Mouse (Mus musculus) liver, embryonic 11.5 days (tissue): Measurements from ENCODE around the gene Sorbs2. TPM values are rescaled to one million over a fixed set of nuclear protein-coding genes. Genes with fewer than 3 reads are reported as not detected.

Experiments used
- ATAC-seq: fragments of 200-750 bp; cut with Nextera tagmentation; replicated peaks from 2 replicates; pipeline ENCODE4 v1.8.0; 2017; ENCODE audit warnings: moderate number of reproducible peaks, mild to moderate bottlenecking, moderate TSS enrichment, moderate library complexity; ENCODE audit not compliant: low FRiP score
- DNase-seq: peaks from one replicate; pipeline ENCODE4 v3.0.0-alpha.2; 2017; ENCODE audit warnings: low spot score
- H3K27ac ChIP-seq: fragments of 300-500 bp; sonication (generic); 2 replicates; pipeline ENCODE4 v1.5.1; 2014; ENCODE audit warnings: mild to moderate bottlenecking, low read depth, low read length, control low read depth
- H3K27me3 ChIP-seq: fragments of 300-500 bp; sonication (generic); replicated peaks from 2 replicates; pipeline ENCODE4 v1.6.1; 2014; ENCODE audit warnings: low read length, mixed read lengths; ENCODE audit not compliant: control insufficient read depth, insufficient read depth
- H3K36me3 ChIP-seq: fragments of 300-500 bp; sonication (generic); 2 replicates; pipeline ENCODE4 v1.6.1; 2014; ENCODE audit warnings: mild to moderate bottlenecking, low read length, moderate library complexity, mixed read lengths; ENCODE audit not compliant: control insufficient read depth, insufficient read depth
- H3K4me1 ChIP-seq: fragments of 300-500 bp; sonication (generic); replicated peaks from 2 replicates; pipeline ENCODE4 v1.6.1; 2014; ENCODE audit warnings: low read length, mixed read lengths; ENCODE audit not compliant: control insufficient read depth, insufficient read depth
- H3K4me2 ChIP-seq: fragments of 300-500 bp; sonication (generic); 2 replicates; pipeline ENCODE4 v1.6.1; 2014; ENCODE audit warnings: mild to moderate bottlenecking, control low read depth, moderate library complexity
- H3K4me3 ChIP-seq: fragments of 300-500 bp; sonication (generic); 2 replicates; pipeline ENCODE4 v1.5.1; 2014; ENCODE audit warnings: low read depth, low read length, control low read depth
- H3K9ac ChIP-seq: fragments of 300-500 bp; sonication (generic); 2 replicates; pipeline ENCODE4 v1.6.1; 2014; ENCODE audit warnings: low read depth, low read length, control low read depth
- H3K9me3 ChIP-seq: fragments of 300-500 bp; sonication (generic); 2 replicates; pipeline ENCODE4 v1.6.1; 2016; ENCODE audit warnings: low read length, inconsistent platforms, mixed read lengths; ENCODE audit not compliant: control insufficient read depth
- WGBS: fragments of 180-500 bp; shearing (Covaris S2); extraction: QIAGEN DNeasy Blood & Tissue Kit; methylation state at CpG from one replicate; pipeline ENCODE4 v1.1.7; 2014; 5-methylcytosine and 5-hydroxymethylcytosine counted together
- polyA plus RNA-seq: library from polyadenylated mRNA; unstranded; fragments of >200 nt; fragmentation: Nextera tagmentation; extraction: Ambion mirVana; gene quantifications from 2 replicates; pipeline ENCODE4 v1.2.1, GENCODE M21; 2014

Sorbs2 gene
- polyA plus RNA-seq, 1 experiment from 2014 or later = 5.7 TPM

DNA sequence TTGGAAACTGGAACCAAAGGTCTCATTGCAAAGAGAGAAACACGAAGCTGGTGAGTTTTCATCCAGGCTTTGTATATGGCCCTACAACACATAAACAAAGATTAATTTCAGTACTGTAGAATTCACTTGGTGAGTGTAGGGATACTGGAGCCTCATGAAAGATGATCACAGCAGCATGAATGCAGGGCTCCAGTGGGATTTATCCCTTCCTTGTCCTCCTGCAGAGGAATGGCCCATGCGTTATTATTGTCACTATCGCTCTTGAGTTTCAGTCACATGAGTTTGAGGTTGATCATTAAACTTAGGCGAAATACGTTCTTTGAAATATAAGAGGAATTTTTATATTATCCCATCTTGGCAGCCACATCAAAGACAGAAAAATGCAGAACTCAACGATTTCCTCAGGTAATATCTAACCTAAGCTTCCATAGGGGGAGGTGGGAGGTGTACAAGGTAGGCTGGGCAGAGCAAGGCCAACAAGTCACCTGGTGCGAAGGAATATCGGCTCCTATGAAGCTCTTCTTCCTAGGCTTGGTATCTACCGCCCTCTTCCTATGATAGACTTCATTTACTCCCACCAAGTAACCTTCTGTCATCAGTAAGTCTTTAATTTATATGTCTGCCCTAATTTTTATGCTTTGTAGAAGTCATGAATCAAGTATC, 76.9 kb downstream of the Sorbs2 start:
- Histone ChIP-seq H3K27ac (no peak overlapping the region), H3K9ac (no peak overlapping the region), H3K4me2 (no peak overlapping the region), H3K9me3 (no peaks in the 10 kb centered on the region), H3K27me3 (no peaks in the 10 kb centered on the region), H3K4me3 (no peak overlapping the region), H3K36me3 (no peaks in the 10 kb centered on the region), H3K4me1 (no peaks in the 10 kb centered on the region)
- no peak for ATAC-seq
- no peak for DNase-seq
- 83% methylated on average over 9 of the region's 9 CpGs for WGBS

DNA sequence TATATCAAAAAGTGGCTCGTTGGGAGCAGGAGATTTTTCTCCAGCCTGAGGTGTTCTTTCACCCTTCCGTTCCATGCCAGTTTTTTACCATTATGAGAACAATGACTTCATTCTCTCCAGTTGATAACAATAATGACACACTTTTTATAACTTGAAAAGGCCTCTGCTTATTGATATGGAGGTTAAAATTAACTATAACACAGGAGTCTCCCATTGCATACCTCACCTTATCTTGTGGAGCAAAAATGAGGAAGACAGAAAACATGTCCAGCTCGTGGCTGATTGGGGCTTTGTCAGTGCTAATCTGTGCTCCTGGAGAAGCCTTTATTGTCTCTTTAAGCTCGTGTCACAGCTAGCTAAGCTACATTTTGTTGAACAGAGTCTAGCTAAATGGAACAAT, 77.6 kb downstream of the Sorbs2 start:
- H3K27me3 ChIP-seq = no peaks in the 10 kb centered on the region
- DNase-seq = no peak
- no peak overlapping the region for H3K27ac ChIP-seq
- WGBS = 46% methylated on average over 4 of the region's 4 CpGs
- H3K4me1 ChIP-seq = no peaks in the 10 kb centered on the region
- no peaks in the 10 kb centered on the region for H3K9me3 ChIP-seq
- H3K9ac ChIP-seq = no peak overlapping the region
- no peak overlapping the region for H3K4me2 ChIP-seq
- no peak for ATAC-seq
- H3K4me3 ChIP-seq = no peak overlapping the region
- no peaks in the 10 kb centered on the region for H3K36me3 ChIP-seq

DNA sequence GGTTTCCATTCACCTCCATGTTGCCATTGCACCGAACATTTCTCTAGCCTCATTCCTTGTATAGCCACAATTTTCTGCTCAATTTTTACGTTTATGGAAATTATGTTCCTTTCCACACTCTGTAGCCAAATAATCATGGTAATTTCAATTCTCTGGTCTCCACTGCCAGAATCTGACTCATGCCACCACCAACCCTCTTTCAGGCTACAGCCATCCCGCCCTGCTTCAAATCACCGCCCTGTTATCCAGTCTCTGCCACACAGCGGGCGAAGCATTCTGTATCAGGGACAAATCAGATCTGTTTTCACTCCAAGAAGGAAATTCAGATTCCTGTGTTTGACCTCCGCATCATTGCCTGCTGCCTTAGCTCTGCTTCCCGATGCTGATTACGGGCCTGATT, 79.4 kb downstream of the Sorbs2 start:
- H3K4me2 ChIP-seq = no peak overlapping the region

DNA sequence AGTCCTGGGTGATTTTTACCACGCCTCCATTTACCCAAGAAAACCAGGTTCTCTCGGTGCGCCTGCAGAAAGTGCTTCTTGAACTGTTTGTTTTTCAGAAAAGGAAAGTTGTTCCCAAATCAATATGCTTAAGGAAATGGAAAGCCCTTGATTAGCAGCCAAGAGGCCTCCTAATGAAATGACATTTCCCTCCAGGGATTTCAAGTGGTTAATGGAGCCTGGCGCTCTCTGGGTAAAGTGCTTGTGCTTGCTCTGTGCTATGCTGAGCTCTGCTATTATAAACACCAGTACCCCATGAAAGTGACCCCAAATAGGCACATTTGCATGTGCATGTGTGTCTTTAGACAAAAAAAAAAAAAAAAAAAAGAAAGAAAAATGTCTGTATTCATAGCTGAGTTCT, 84.3 kb downstream of the Sorbs2 start:
- ATAC-seq (no peak), DNase-seq (no peak)
- H3K9ac ChIP-seq = no peak overlapping the region
- H3K36me3 ChIP-seq = no peaks in the 10 kb centered on the region
- H3K9me3 ChIP-seq = no peaks in the 10 kb centered on the region
- H3K27ac ChIP-seq = no peak overlapping the region
- no peaks in the 10 kb centered on the region for H3K27me3 ChIP-seq
- no peaks in the 10 kb centered on the region for H3K4me1 ChIP-seq
- H3K4me3 ChIP-seq = no peak overlapping the region
- WGBS = 82% methylated on average over 4 of the region's 4 CpGs
- no peak overlapping the region for H3K4me2 ChIP-seq

More for the DNA sequence above, 79.4 kb downstream of the Sorbs2 start:
- Histone ChIP-seq H3K27me3 (no peaks in the 10 kb centered on the region), H3K36me3 (no peaks in the 10 kb centered on the region), H3K4me3 (no peak overlapping the region), H3K9ac (no peak overlapping the region), H3K9me3 (no peaks in the 10 kb centered on the region), H3K4me1 (no peaks in the 10 kb centered on the region), H3K27ac (no peak overlapping the region)
- ATAC-seq (no peak), DNase-seq (no peak)
- WGBS = 89% methylated on average over 9 of the region's 9 CpGs

DNA sequence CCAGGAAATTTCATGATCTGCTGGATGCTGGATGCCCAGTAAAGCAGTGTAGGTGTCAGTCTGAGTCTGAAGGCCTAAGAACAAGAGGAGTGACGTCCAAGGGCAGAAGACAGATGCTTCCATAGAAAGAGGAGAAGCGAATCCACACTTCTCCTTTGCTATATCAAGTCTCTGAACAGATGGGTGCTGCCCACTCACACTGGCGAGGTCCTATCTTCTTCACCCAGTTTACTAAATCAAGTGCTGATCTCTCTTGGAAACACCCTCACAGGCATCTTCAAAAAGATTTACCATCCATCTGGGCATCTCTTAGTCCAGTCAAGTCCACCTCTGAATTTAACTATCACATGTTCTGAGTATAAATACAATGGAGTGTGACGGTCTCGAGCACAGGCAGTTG, 86.1 kb downstream of the Sorbs2 start:
- Histone ChIP-seq H3K9me3 (no peaks in the 10 kb centered on the region), H3K9ac (no peak overlapping the region), H3K4me1 (no peaks in the 10 kb centered on the region), H3K4me2 (no peak overlapping the region), H3K27me3 (no peaks in the 10 kb centered on the region), H3K27ac (no peak overlapping the region), H3K4me3 (no peak overlapping the region), H3K36me3 (no peaks in the 10 kb centered on the region)
- WGBS = 77% methylated on average over 5 of the region's 5 CpGs
- DNase-seq (no peak), ATAC-seq (no peak)

DNA sequence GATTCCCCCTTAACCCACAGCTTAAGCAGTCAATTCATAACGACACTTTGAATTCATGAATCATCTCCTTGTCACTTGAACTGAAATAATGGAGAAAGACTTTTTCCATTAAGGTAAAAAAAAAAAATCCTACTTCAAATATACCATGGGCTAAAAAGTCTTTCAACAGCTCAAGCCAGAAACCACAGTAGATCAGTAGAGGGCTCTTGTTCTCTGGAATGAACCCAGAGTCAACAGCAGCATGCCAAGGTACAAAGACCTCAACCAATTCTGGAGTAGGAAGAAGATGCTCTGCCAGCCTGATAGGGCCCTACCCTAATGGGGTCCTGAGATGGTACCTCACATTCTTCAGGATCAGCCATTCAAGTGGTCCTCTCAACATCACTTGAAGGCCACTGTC, 88.4 kb downstream of the Sorbs2 start:
- Histone ChIP-seq H3K27ac (no peak overlapping the region), H3K27me3 (no peaks in the 10 kb centered on the region), H3K4me2 (no peak overlapping the region), H3K9me3 (no peaks in the 10 kb centered on the region), H3K4me1 (no peaks in the 10 kb centered on the region), H3K4me3 (no peak overlapping the region), H3K9ac (no peak overlapping the region), H3K36me3 (no peaks in the 10 kb centered on the region)
- ATAC-seq (no peak), DNase-seq (no peak)
- WGBS = 69% methylated on average over 1 of the region's 1 CpGs

DNA sequence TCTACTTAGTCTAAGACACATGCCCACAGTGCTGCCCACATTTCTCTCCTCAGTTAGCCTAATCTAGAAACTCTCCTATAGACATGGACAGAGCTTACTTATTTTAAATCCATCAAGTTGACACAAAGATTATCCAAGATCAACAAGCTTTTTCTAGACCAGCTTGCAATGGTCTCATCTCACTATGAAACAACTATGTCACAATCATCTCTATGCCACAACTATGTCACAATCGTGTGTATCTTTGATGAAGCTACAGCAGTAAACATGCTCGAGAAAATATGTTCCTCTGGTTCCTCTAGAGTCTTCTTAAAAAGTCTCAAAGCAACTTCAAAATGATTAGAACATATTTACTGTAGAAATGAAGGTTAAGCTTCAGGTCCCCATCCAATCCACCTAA, 89.0 kb downstream of the Sorbs2 start:
- Histone ChIP-seq H3K4me3 (no peak overlapping the region), H3K36me3 (no peaks in the 10 kb centered on the region), H3K4me1 (no peaks in the 10 kb centered on the region), H3K4me2 (no peak overlapping the region), H3K9ac (no peak overlapping the region), H3K27ac (no peak overlapping the region), H3K9me3 (no peaks in the 10 kb centered on the region), H3K27me3 (no peaks in the 10 kb centered on the region)
- whole genome bisulfite sequencing = 80% methylated on average over 2 of the region's 2 CpGs
- no peak for ATAC-seq
- no peak for DNase-seq

DNA sequence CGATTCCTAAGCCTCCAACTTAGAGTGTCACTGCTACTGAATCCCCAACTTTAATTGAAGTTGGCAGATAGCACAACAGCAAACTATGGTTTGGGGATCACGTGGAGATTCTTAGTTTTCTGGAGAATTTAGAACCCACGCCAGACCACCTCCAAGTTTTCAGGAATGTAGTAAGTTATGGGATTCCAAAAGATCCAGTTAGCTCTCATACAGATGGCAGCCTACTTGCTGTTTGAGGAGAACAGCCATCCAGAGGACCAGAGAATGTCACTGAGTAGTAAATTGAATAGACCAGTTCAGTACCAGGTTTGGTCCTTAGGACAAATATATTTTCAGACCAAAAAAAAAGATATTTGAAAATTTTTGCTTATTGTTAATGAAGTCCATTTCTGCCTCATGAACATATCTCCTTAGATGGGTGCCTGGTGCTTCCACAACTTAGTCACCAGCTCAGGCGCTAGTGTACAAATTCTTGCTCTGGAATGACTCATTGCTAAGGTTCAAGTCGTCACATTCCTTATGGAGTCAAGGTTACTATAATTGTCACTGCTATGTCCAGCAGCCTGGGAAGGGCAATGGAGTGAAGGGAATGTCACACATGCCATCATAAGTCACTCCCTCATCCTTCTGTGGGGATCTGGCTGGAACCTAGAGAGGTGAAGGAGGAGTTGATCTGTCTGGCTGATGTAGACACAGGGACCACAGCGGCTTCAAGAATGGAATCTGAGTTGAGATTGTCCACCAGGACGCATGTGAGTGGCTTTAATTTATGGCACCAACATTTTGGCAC, 90.2 kb downstream of the Sorbs2 start:
- Histone ChIP-seq H3K4me3 (no peak overlapping the region), H3K9ac (no peak overlapping the region), H3K27ac (no peak overlapping the region), H3K36me3 (no peaks in the 10 kb centered on the region), H3K27me3 (no peaks in the 10 kb centered on the region), H3K4me2 (no peak overlapping the region), H3K4me1 (no peaks in the 10 kb centered on the region), H3K9me3 (no peaks in the 10 kb centered on the region)
- WGBS = 75% methylated on average over 7 of the region's 7 CpGs
- ATAC-seq (no peak), DNase-seq (no peak)

DNA sequence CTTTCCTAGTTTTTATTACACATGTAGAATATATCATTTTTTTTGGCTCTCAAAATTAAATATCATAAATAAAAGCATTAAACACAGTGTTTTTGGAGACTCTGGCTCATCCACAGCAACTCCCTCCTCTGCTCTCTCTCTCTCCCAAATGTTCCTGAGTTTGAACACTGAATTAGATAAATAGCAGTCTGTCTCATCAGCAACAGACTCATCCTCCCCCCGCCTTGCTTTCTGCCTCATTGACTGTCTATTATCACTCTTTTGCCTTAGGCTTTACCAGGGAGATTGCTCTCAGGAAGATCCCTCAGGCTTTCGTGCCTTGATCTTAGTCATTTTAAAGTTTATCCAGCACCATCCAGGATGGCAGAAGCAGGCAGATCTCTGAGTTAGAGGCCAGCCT, 91.3 kb downstream of the Sorbs2 start:
- ATAC-seq = no peak
- no peak for DNase-seq
- no peak overlapping the region for H3K9ac ChIP-seq
- H3K27me3 ChIP-seq = no peaks in the 10 kb centered on the region
- H3K4me2 ChIP-seq = no peak overlapping the region
- WGBS = 67% methylated on average over 2 of the region's 2 CpGs
- H3K4me3 ChIP-seq = no peak overlapping the region
- H3K4me1 ChIP-seq = no peaks in the 10 kb centered on the region
- no peak overlapping the region for H3K27ac ChIP-seq
- no peaks in the 10 kb centered on the region for H3K36me3 ChIP-seq
- no peaks in the 10 kb centered on the region for H3K9me3 ChIP-seq
